Comparison of ENCODE assay signal across 8 mouse cellular contexts in the genomic region with DNA sequence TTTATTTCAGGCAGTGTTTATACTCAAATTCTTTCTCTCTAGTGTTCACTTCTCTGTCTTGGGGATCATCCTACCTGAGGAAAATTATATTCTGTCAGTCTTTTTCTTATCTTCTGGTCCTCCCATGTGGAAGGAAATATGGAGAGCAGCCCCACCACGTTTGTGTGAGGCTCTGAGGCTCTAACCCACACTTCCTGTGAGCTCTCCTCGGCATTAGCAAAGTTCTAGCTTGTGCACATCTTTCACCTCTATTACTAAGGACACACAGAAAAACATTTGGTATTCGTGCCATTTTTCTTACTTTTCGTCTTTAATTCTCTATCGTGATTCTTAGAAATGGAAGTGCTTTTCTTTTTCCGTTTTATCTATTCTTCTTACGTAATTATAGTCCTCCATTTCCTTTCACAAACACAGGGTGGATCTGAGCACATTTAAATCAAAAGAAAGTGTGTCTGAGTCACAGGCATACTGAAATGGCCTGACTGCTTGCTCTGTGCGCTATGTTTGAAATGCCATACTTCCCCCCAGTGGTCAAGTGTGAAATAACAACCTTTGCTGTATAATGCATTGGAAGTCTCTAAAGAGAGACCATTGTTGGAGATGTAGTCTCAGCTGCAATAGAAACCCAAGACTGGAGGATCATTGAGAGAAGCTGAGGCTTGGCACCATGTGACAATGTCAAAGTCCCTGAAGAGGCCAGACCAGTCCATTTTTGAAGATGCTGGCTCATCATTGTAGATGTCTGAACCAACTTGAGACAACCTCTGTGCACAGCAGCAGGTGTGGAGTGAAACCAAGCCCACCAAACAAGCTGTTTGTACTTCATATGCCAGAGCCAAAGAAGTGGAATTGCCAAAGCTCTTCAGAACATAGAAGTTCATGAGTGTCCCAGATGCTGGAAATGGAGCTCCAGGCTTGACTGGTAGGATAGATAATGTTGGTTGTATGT. TPM values are rescaled to one million over a fixed set of nuclear protein-coding genes. Genes with fewer than 3 reads are reported as not detected.
DNase-seq lines count a peak whose midpoint lies in the region; ATAC-seq lines count a peak whose summit lies in the region.

No protein-coding gene starts in this region.

- 0 out of 2 replicates have a peak overlapping the region, but pooled peaks have one; percentile 14 for H3K4me2 ChIP-seq in embryonic facial prominence, embryonic 13.5 days
- no peak overlapping the region for H3K4me2 ChIP-seq in limb, embryonic 15.5 days

- H3K4me3 ChIP-seq in embryonic facial prominence, embryonic 13.5 days, result no peak overlapping the region
- H3K4me3 ChIP-seq in limb, embryonic 15.5 days, result no peak overlapping the region

- no peaks in the 10 kb centered on the region for H3K36me3 ChIP-seq in embryonic facial prominence, embryonic 13.5 days
- H3K36me3 ChIP-seq in limb, embryonic 15.5 days, result no peaks in the 10 kb centered on the region

- H3K9ac ChIP-seq in embryonic facial prominence, embryonic 13.5 days, result no peak overlapping the region
- no peak overlapping the region for H3K9ac ChIP-seq in limb, embryonic 15.5 days

- H3K9me3 ChIP-seq in embryonic facial prominence, embryonic 13.5 days, result no peaks in the 10 kb centered on the region
- H3K9me3 ChIP-seq in limb, embryonic 15.5 days, result no peaks in the 10 kb centered on the region

- 23% methylated on average over 8 of the region's 8 CpGs for WGBS in embryonic facial prominence, embryonic 13.5 days
- 23% methylated on average over 8 of the region's 8 CpGs for WGBS in limb, embryonic 15.5 days

- peak; percentile 76; the same call in 1 of the 2 replicates for ATAC-seq in embryonic facial prominence, embryonic 13.5 days (ENCODE audit: insufficient number of reproducible peaks, insufficient read depth, low FRiP score, low TSS enrichment, low read depth)
- ATAC-seq in limb, embryonic 15.5 days (ENCODE audit: insufficient number of reproducible peaks, low FRiP score, low TSS enrichment, low read depth), result 0 out of 2 replicates have a peak, but pooled peaks have one; percentile 63

- H3K27ac ChIP-seq in embryonic facial prominence, embryonic 13.5 days, result no peak overlapping the region
- no peak overlapping the region for H3K27ac ChIP-seq in limb, embryonic 15.5 days

- peak; percentile 72 to 77 for DNase-seq in CD8-positive naive resting alpha-beta T cell, adult 2 months (ENCODE audit: low read depth in 2 of 2, low spot score in 2 of 2)
- DNase-seq in adrenal gland, postnatal 25 days, result peak; percentile 20
- peak; percentile 27 to 76 for DNase-seq in heart, adult 9 months (ENCODE audit: low spot score in 2 of 2)
- DNase-seq in kidney, adult 8-10 months, result peak; percentile 43 to 57
- DNase-seq in naive thymus-derived CD4-positive, alpha-beta T cell, adult 2 months (ENCODE audit: low read depth), result peak; percentile 95
- peak; percentile 9 for DNase-seq in testis, postnatal 14 days (ENCODE audit: low spot score)

- H3K27me3 ChIP-seq in embryonic facial prominence, embryonic 13.5 days, result no peaks in the 10 kb centered on the region
- no peaks in the 10 kb centered on the region for H3K27me3 ChIP-seq in limb, embryonic 15.5 days

- no peaks in the 10 kb centered on the region for H3K4me1 ChIP-seq in embryonic facial prominence, embryonic 13.5 days
- no peaks in the 10 kb centered on the region for H3K4me1 ChIP-seq in limb, embryonic 15.5 days

RNA-seq across cellular contexts. Expression of gene Apbb1ip, which starts 52.1 kb away (rescaled TPM):
- 1.8 and 2.4 TPM in 2 replicates for total RNA-seq in adrenal gland, postnatal 25 days (2021)
- polyA plus RNA-seq in embryonic facial prominence, embryonic 13.5 days (2015; fragmentation: Nextera tagmentation; extraction: Ambion mirVana), result 2.9 and 4.5 TPM in 2 replicates
- 2.3 and 2.8 TPM in 2 replicates for polyA plus RNA-seq in limb, embryonic 15.5 days (2015; fragmentation: Nextera tagmentation; extraction: Ambion mirVana)

Comparison
In these comparisons a context has a peak if more than half of its experiments do, and no peak if none do; other contexts are left out.
1. DNase-seq: peak in every context shown above with its lines; median percentile 95 in naive thymus-derived CD4-positive, alpha-beta T cell, adult 2 months; 74 in CD8-positive naive resting alpha-beta T cell, adult 2 months; 52 in heart, adult 9 months; 50 in kidney, adult 8-10 months; 20 in adrenal gland, postnatal 25 days; 9 in testis, postnatal 14 days.